Mouse (Mus musculus): Measurements from ENCODE around the gene Ptprm. TPM values are rescaled to one million over a fixed set of nuclear protein-coding genes. Genes with fewer than 3 reads are reported as not detected.
"Not testable (repeated sequence)": the region's sequence is repeated elsewhere in the genome, so short reads cannot be mapped to it uniquely, and the experiment has no call there.

Ptprm gene
- polyA plus RNA-seq, 1 experiment from 2014 or later = 16.5 TPM

DNA sequence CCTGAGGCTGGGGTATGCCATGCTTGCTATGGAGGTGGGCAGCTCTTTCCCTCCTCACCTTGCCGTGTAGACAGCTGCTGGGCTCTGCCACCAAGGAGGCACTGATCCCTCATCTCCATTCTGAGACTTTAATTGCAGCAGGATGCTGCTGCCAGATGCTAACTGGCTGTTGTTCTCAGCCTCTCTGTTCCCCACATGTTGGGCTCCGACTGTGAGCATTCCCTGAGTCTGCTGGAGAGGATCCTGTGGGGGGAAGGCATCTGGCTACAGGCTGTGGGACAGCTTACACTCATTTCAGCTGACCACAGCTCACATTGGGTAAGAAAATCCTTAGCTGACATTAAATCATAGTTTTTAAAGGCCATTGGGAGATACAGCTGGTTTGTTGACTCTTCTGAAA lies 492.7 kb downstream of the Ptprm start:
- WGBS = 59% methylated on average over 2 of the region's 2 CpGs
- no peaks in the 10 kb centered on the region for H3K27me3 ChIP-seq
- no peak overlapping the region for H3K27ac ChIP-seq
- no peak overlapping the region for H3K4me3 ChIP-seq
- H3K4me2 ChIP-seq (replicated peaks) = no peak overlapping the region
- ATAC-seq (ENCODE audit: low FRiP score) = no peak
- 0 out of 2 replicates have a peak, but pooled peaks cover 2% of the 10 kb centered on the region for H3K4me1 ChIP-seq
- H3K9me3 ChIP-seq (replicated peaks) = no peaks in the 10 kb centered on the region
- no peaks in the 10 kb centered on the region for H3K36me3 ChIP-seq
- H3K9ac ChIP-seq = no peak overlapping the region

DNA sequence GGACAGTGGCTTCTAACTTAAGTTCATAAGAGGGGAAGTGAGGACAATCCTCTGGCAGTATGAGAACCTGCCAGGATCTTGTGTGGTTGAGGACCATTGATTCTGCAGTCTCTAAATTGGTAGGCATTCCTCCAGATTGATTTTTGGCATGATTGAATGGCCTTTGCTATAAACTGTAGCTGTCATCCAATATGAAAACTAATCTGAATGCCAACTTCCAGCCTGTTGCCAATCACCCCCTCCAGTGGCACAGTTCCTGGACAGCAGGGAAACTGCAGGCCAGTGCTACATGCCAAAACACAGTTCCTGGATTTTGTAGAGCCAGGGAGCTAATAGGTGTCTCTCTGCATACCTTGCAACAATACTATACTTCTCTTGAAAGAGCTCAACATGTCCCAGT lies 495.5 kb downstream of the Ptprm start:
- Histone ChIP-seq H3K27me3 (no peaks in the 10 kb centered on the region), H3K36me3 (no peaks in the 10 kb centered on the region), H3K4me3 (no peak overlapping the region), H3K9ac (no peak overlapping the region), H3K4me1 (0 out of 2 replicates have a peak, but pooled peaks cover 2% of the 10 kb centered on the region), H3K27ac (no peak overlapping the region), H3K9me3 (replicated peaks) (no peaks in the 10 kb centered on the region), H3K4me2 (replicated peaks) (no peak overlapping the region)
- no peak for ATAC-seq (ENCODE audit: low FRiP score)

DNA sequence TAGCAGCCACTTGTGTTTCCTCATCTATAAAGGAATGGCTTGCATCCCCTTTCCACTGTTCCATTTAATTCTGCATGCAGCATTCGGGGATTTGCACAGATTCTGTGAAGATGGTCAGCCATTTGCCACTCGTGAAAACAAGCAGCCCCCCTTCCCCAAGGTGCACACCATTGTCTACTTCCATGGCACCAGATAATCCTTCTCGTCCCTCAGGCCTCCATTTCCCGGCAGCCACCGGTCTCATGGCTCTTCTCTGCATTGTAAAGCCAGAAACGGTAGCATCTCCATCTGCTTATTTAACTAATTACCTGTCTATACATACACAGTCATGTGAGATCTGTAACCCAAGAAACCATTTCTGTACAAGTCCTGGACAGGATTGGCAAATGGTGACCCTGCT lies 501.8 kb downstream of the Ptprm start:
- Histone ChIP-seq H3K36me3 (no peaks in the 10 kb centered on the region), H3K4me2 (replicated peaks) (no peak overlapping the region), H3K27ac (no peak overlapping the region), H3K27me3 (no peaks in the 10 kb centered on the region), H3K4me3 (no peak overlapping the region), H3K9me3 (replicated peaks) (no peaks in the 10 kb centered on the region), H3K4me1 (no peaks in the 10 kb centered on the region), H3K9ac (no peak overlapping the region)
- 88% methylated on average over 6 of the region's 6 CpGs for WGBS
- ATAC-seq (ENCODE audit: low FRiP score) = no peak

DNA sequence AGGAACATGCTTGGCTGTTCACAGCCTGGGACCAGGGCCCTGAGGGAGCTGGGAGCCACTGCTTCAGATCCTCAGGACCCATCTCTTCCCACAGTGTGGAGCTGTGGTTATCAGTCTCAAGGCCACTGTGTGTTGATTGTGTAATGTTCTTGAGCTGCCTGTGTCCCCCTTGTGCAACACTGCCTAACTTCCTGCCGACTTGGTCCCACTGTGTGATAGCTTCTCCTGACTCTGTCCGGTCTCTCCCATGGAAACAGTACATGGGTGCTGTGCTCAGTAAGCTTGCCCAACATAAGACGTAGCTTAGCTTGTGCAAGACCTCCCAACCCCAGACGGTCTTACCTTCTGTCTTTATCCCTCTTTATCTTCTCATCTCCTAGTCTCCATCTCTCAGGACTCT lies 507.2 kb downstream of the Ptprm start:
- 93% methylated on average over 4 of the region's 4 CpGs for WGBS
- ATAC-seq (ENCODE audit: low FRiP score); H3K9me3 ChIP-seq (replicated peaks); H3K4me1 ChIP-seq; H3K27me3 ChIP-seq; H3K4me2 ChIP-seq (replicated peaks); H3K27ac ChIP-seq; H3K36me3 ChIP-seq; H3K9ac ChIP-seq; H3K4me3 ChIP-seq: not testable (repeated sequence)

DNA sequence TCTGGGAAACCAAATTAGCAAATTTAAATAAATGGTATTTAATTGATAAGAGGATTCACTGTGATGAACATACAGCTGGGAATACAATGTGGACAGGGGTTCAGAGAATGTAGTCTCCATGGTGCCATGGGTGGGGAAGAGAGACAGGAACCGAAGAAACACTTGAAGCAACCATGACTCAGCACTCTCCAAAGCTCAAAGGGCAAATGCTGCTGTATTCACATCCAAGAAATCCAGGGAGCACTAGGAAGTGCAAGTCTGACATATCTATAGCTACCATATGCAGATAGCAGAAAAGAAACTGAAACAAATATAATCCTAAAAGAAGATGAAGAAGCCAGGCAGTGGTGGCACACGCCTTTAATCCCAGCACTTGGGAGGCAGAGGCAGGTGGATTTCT lies 531.9 kb downstream of the Ptprm start:
- ATAC-seq (ENCODE audit: low FRiP score) = no peak
- no peak overlapping the region for H3K9ac ChIP-seq
- WGBS = 84% methylated on average over 2 of the region's 2 CpGs
- no peaks in the 10 kb centered on the region for H3K4me1 ChIP-seq
- no peaks in the 10 kb centered on the region for H3K36me3 ChIP-seq
- H3K27me3 ChIP-seq = 0 out of 2 replicates have a peak, but pooled peaks cover 6% of the 10 kb centered on the region
- H3K4me3 ChIP-seq = no peak overlapping the region
- H3K4me2 ChIP-seq (replicated peaks) = no peak overlapping the region
- H3K27ac ChIP-seq = no peak overlapping the region
- no peaks in the 10 kb centered on the region for H3K9me3 ChIP-seq (replicated peaks)

DNA sequence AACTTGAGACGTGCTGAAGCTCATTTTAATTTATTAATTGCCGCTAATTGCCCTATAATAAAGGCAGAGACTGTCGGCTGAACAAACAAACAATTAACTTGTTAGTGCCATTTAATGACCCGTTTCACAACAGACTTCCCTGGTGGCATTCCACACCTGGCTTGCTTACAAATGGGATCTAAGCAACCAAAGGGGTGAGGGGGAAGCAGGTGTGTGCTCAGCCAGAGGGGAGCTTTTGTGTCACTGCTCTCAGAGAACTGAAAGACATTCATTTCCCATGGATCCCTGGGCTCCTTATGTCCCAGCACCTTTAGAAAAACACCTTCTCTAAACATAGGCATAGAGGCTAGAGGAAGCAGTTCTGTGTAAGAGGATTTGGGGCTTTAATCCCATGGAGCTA lies 536.9 kb downstream of the Ptprm start:
- H3K9me3 ChIP-seq (replicated peaks) = no peaks in the 10 kb centered on the region
- H3K4me1 ChIP-seq = peaks cover 14% of the 10 kb centered on the region; the same call in 1 of the 2 replicates
- H3K27me3 ChIP-seq = peaks cover 26% of the 10 kb centered on the region
- WGBS = 76% methylated on average over 4 of the region's 4 CpGs
- no peak overlapping the region for H3K27ac ChIP-seq
- no peak for ATAC-seq (ENCODE audit: low FRiP score)
- no peak overlapping the region for H3K4me2 ChIP-seq (replicated peaks)
- H3K4me3 ChIP-seq = no peak overlapping the region
- no peaks in the 10 kb centered on the region for H3K36me3 ChIP-seq
- H3K9ac ChIP-seq = no peak overlapping the region

DNA sequence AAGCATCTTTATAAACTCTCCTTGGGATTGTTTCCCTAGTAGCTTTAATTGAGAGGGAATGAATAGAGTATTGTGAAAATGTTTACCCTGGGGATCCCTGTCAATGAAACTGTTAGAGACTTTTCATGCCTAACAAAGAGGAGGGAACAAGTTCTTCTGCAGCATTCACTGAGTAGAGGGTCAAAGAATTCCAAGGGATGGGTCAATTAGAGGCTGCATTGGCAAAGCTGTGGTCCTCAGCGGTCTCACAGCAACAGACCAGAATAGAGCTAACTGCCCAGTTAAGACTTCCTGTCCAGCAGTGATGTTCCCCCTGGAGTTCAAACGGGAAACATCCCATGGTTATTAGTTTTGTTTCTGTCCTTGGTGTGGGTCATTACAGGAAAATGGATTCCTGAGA lies 538.3 kb downstream of the Ptprm start:
- Histone ChIP-seq H3K4me1 (peaks cover 14% of the 10 kb centered on the region; the same call in 1 of the 2 replicates), H3K9ac (no peak overlapping the region), H3K27me3 (peaks cover 29% of the 10 kb centered on the region), H3K36me3 (no peaks in the 10 kb centered on the region), H3K4me2 (replicated peaks) (no peak overlapping the region), H3K9me3 (replicated peaks) (no peaks in the 10 kb centered on the region), H3K27ac (no peak overlapping the region), H3K4me3 (no peak overlapping the region)
- no peak for ATAC-seq (ENCODE audit: low FRiP score)
- WGBS = 11% methylated on average over 2 of the region's 2 CpGs

DNA sequence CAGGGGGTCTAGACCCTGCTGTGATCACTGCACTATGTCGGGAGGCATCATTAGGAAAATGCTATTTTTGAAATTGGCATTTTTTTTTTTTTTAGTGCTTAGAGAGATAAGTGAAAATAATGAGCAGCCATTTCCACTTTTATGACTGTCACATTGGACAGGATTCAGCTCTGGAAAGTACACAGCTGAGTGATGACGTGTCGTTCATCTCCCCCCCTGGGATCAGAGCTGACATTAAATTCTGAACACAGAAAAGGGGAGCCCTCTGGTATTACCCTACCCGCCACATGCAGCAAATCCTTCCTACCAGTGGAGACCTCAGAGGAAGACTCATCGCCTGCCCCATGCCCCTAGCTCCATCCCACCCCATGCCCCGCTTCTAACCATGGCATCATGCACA lies 540.5 kb downstream of the Ptprm start:
- Histone ChIP-seq H3K4me3 (no peak overlapping the region), H3K27me3 (peaks cover 32% of the 10 kb centered on the region), H3K9ac (no peak overlapping the region), H3K4me2 (replicated peaks) (no peak overlapping the region), H3K4me1 (peaks cover 14% of the 10 kb centered on the region; the same call in 1 of the 2 replicates), H3K27ac (no peak overlapping the region), H3K36me3 (no peaks in the 10 kb centered on the region), H3K9me3 (replicated peaks) (no peaks in the 10 kb centered on the region)
- 0 out of 2 replicates have a peak, but pooled peaks have one; percentile 29 for ATAC-seq (ENCODE audit: low FRiP score)
- WGBS = 71% methylated on average over 6 of the region's 6 CpGs

DNA sequence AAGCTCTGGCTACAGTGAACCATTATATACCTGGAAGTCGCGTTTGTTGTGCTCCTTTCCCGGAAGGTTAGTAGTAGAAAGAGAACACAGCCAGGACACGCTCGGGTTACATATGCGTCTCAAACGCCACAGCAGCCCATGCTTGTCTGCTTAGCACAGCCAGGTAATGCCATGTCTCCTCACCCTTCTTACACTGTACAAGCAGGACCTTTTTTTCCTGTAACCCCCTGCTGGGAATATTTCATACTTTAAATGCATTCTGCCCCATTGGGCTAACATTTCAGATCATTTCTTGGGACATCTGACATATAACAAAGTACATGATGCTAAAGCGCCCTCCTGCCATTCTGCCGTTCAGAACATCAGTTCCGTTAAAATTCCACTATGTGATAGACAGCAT lies 540.9 kb downstream of the Ptprm start:
- Histone ChIP-seq H3K36me3 (no peaks in the 10 kb centered on the region), H3K9me3 (replicated peaks) (no peaks in the 10 kb centered on the region), H3K27ac (no peak overlapping the region), H3K27me3 (peaks cover 32% of the 10 kb centered on the region), H3K4me1 (peaks cover 14% of the 10 kb centered on the region; the same call in 1 of the 2 replicates), H3K4me2 (replicated peaks) (no peak overlapping the region), H3K9ac (no peak overlapping the region), H3K4me3 (no peak overlapping the region)
- no peak for ATAC-seq (ENCODE audit: low FRiP score)
- WGBS = 77% methylated on average over 10 of the region's 10 CpGs

DNA sequence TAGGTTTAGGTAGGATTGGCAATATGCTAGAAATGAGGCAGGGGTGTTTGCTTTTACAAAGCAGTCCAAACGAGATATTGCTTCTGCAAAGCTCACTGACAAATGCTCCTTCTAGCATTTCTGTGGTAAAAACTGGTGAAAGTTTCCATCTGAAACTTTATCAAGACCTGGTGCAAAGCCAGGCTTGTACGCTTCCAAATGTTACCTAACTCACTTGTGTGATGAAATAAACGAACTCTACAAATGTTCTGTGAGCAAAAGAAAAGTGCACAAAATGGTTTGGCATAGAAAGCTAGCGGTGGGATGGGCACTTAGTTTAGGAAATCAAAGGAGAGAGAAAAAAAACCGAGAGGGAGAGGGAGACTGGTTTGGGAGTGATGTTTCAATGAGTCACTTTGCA lies 544.5 kb downstream of the Ptprm start:
- no peak for ATAC-seq (ENCODE audit: low FRiP score)
- H3K9me3 ChIP-seq (replicated peaks) = no peaks in the 10 kb centered on the region
- H3K4me1 ChIP-seq = 0 out of 2 replicates have a peak, but pooled peaks cover 4% of the 10 kb centered on the region
- H3K27me3 ChIP-seq = peaks cover 22% of the 10 kb centered on the region
- WGBS = 80% methylated on average over 5 of the region's 5 CpGs
- H3K27ac ChIP-seq = no peak overlapping the region
- H3K36me3 ChIP-seq = no peaks in the 10 kb centered on the region
- H3K4me2 ChIP-seq (replicated peaks) = no peak overlapping the region
- no peak overlapping the region for H3K4me3 ChIP-seq
- no peak overlapping the region for H3K9ac ChIP-seq

DNA sequence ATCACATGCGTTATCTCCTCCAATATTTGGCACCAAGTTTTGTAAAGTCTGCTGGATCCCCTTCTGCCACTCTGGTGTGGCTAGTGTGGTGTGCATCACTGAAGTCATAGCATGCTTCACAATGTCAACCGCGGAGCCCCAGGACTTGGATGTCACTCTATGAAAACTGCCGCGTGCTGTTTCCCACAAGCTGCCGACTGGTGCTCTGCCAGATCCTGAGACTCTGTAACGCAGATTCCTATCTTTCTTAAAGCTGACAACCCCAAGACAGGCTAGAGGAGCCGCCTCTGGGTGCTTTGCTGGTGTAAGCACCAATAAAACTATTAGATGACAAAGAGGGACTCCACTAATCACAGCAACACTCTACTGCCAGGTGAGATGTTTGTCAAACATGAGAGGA lies 546.1 kb downstream of the Ptprm start:
- Histone ChIP-seq H3K4me3 (no peak overlapping the region), H3K9me3 (replicated peaks) (no peaks in the 10 kb centered on the region), H3K9ac (no peak overlapping the region), H3K36me3 (no peaks in the 10 kb centered on the region), H3K4me2 (replicated peaks) (no peak overlapping the region), H3K27me3 (peaks cover 9% of the 10 kb centered on the region; the same call in 1 of the 2 replicates), H3K4me1 (no peaks in the 10 kb centered on the region), H3K27ac (no peak overlapping the region)
- WGBS = 90% methylated on average over 8 of the region's 8 CpGs
- ATAC-seq (ENCODE audit: low FRiP score) = no peak

DNA sequence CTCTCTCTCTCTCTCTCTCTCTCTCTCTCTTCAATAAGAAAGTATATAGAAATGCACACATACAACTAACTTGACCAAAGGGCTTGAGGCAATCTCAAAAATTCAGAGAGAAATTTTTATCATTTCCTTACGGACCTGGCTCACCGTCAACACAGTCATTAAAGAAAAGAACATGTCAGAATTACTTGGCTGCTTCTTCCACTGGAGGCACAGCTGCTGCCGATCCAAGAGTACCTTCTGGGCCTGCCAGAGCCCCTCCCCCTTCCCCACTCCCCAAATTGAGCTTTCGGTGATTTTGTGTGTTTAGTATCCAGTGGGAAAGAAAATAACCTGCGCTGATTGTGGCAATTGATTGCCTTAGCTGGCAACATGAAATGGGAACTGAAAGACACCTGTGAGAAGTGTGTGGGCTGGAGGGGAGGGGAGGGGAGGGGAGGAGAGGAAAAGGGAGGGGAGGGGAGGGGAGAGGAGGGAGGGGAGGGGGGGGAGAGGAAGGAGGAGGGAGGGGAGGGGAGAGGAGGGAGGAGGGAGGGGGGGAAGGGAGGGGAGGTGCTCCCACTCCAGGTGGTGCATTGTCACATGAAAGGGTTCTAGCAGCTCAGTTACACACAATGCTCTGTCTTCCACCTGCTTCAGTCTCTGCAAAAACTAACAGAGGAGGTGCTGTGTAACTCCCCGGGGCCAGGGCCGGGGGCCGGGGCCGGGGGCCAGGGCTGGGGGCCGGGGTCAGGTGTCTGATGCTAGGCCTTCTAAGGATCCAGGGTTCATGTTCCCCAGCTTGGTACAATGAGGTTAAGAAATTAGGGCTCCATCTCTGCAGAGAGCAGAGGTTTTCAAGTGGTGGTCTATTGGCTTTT lies 552.2 kb downstream of the Ptprm start:
- Histone ChIP-seq H3K4me3 (no peak overlapping the region), H3K36me3 (no peaks in the 10 kb centered on the region), H3K27ac (no peak overlapping the region), H3K27me3 (no peaks in the 10 kb centered on the region), H3K9me3 (replicated peaks) (no peaks in the 10 kb centered on the region), H3K4me2 (replicated peaks) (no peak overlapping the region), H3K4me1 (peaks cover 3% of the 10 kb centered on the region; the same call in 1 of the 2 replicates), H3K9ac (no peak overlapping the region)
- ATAC-seq (ENCODE audit: low FRiP score) = no peak
- 42% methylated on average over 10 of the region's 10 CpGs for WGBS

DNA sequence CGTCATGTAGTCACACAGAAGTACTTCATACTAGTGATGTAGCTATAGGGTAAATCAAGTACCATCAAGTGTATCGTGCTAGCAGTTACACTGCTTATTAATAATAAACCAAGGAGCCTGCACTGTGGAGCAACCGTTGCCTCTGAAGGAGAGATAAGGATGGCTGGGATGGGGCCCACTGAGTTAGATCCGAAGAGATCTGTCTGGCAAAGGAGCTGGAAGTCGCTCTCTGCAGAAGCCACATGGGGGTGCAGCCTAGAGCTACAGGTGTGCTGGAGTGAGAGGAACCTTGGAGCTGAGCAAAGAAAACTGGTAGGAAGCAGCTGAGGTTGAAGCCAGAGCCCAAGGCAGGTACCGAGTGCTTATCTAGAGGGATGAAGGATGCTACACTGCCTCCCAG lies 554.0 kb downstream of the Ptprm start:
- Histone ChIP-seq H3K4me3 (no peak overlapping the region), H3K4me2 (replicated peaks) (no peak overlapping the region), H3K9ac (no peak overlapping the region), H3K27ac (no peak overlapping the region), H3K9me3 (replicated peaks) (no peaks in the 10 kb centered on the region), H3K27me3 (no peaks in the 10 kb centered on the region), H3K36me3 (no peaks in the 10 kb centered on the region), H3K4me1 (peaks cover 3% of the 10 kb centered on the region; the same call in 1 of the 2 replicates)
- ATAC-seq (ENCODE audit: low FRiP score) = no peak
- 93% methylated on average over 6 of the region's 6 CpGs for WGBS

Data from hindbrain, embryonic 12.5 days (tissue).